Mouse (Mus musculus) MEL (cell line): ENCODE measurements around the gene Gm20388. TPM values are rescaled to one million over a fixed set of nuclear protein-coding genes. Genes with fewer than 3 reads are reported as not detected.

Experiments
- DNase-seq: peaks from one replicate; pipeline ENCODE4 v3.0.0; 2011; ENCODE audit warnings: low read depth, low spot score
- H3K27ac ChIP-seq: 2 replicates; pipeline ENCODE4 v1.5.1; 2012; ENCODE audit warnings: low read depth, mild to moderate bottlenecking, control low read depth, low read length, moderate library complexity; ENCODE audit not compliant: control insufficient read depth
- H3K27me3 ChIP-seq, 2 experiments: fragments of 150-350 bp in 1 of 2; sonication (generic) in 1 of 2; 2 replicates each; pipeline ENCODE4 v1.6.1; 2012; ENCODE audit warnings: low read length in 2 of 2, mild to moderate bottlenecking in 2 of 2, improper control_type of control experiment in 1 of 2, moderate library complexity in 1 of 2; ENCODE audit not compliant: insufficient read depth in 2 of 2, control insufficient read depth in 1 of 2
- H3K36me3 ChIP-seq, 2 experiments: 2 replicates each; pipeline ENCODE4 v1.6.1; 2012 to 2014; ENCODE audit warnings: low read length in 2 of 2, improper control_type of control experiment in 1 of 2, inconsistent platforms in 1 of 2, mild to moderate bottlenecking in 1 of 2; ENCODE audit not compliant: insufficient read depth in 2 of 2, control insufficient read depth in 1 of 2
- H3K4me1 ChIP-seq, 2 experiments: fragments of 150-350 bp in 1 of 2; sonication (generic) in 1 of 2; 2 replicates each; pipeline ENCODE4 v1.6.1; 2012; ENCODE audit warnings: low read length in 2 of 2, improper control_type of control experiment in 1 of 2, mild to moderate bottlenecking in 1 of 2; ENCODE audit not compliant: insufficient read depth in 2 of 2, control insufficient read depth in 1 of 2
- H3K4me3 ChIP-seq, 2 experiments: fragments of 150-350 bp in 1 of 2; sonication (generic) in 1 of 2; 2 replicates each; pipeline ENCODE4 v1.5.1; 2012; ENCODE audit warnings: low read depth in 2 of 2, low read length in 2 of 2, mild to moderate bottlenecking in 2 of 2, moderate library complexity in 2 of 2, control low read depth in 1 of 2, improper control_type of control experiment in 1 of 2; ENCODE audit not compliant: control insufficient read depth in 1 of 2, insufficient read depth in 1 of 2
- H3K79me2 ChIP-seq: 2 replicates; pipeline ENCODE4 v1.6.1; 2012; ENCODE audit warnings: mild to moderate bottlenecking, low read length, moderate library complexity; ENCODE audit not compliant: control insufficient read depth, poor library complexity, insufficient read depth
- H3K9ac ChIP-seq: 2 replicates; pipeline ENCODE4 v1.6.1; 2012; ENCODE audit warnings: low read depth, mild to moderate bottlenecking, control low read depth, low read length, moderate library complexity; ENCODE audit not compliant: control insufficient read depth, poor library complexity, severe bottlenecking
- H3K9me3 ChIP-seq: fragments of 150-350 bp; sonication (generic); replicated peaks from 2 replicates; pipeline ENCODE4 v1.6.1; 2012; ENCODE audit warnings: mild to moderate bottlenecking, low read length, improper control_type of control experiment, moderate library complexity; ENCODE audit not compliant: insufficient read depth
- BHLHE40 ChIP-seq: IDR thresholded peaks from 2 replicates; pipeline ENCODE4 v1.6.1; 2012; ENCODE audit warnings: low read depth, mild to moderate bottlenecking, inconsistent platforms, low read length, improper control_type of control experiment, borderline replicate concordance
- CHD1 ChIP-seq: IDR thresholded peaks from 2 replicates; pipeline ENCODE4 v1.6.1; 2012; ENCODE audit warnings: low read depth, mild to moderate bottlenecking, inconsistent platforms, low read length, improper control_type of control experiment
- CTCF ChIP-seq, 3 experiments: IDR thresholded peaks in 2 of 3; conservative IDR thresholded peaks in 1 of 3; 2 replicates each; pipeline ENCODE4 v1.5.1; 2011 to 2012; ENCODE audit warnings: low read length in 3 of 3, low read depth in 2 of 3, mild to moderate bottlenecking in 2 of 3, improper control_type of control experiment in 1 of 3, inconsistent platforms in 1 of 3, mixed read lengths in 1 of 3, moderate library complexity in 1 of 3; ENCODE audit not compliant: control insufficient read depth in 1 of 3, insufficient read depth in 1 of 3, poor library complexity in 1 of 3, severe bottlenecking in 1 of 3
- ELF1 ChIP-seq: IDR thresholded peaks from 2 replicates; pipeline ENCODE4 v1.6.1; 2014; ENCODE audit warnings: low read depth, mild to moderate bottlenecking, inconsistent platforms, low read length, improper control_type of control experiment, moderate library complexity
- ETS1 ChIP-seq: IDR thresholded peaks from 2 replicates; pipeline ENCODE4 v1.6.1; 2012; ENCODE audit warnings: low read depth, mild to moderate bottlenecking, inconsistent platforms, low read length, improper control_type of control experiment, moderate library complexity
- GABPA ChIP-seq: IDR thresholded peaks from 2 replicates; pipeline ENCODE4 v1.6.1; 2012; ENCODE audit warnings: low read depth, mild to moderate bottlenecking, inconsistent platforms, low read length, improper control_type of control experiment, moderate library complexity
- GATA1 ChIP-seq: IDR thresholded peaks from 2 replicates; pipeline ENCODE4 v1.6.1; 2011; ENCODE audit warnings: low read depth, low read length, improper control_type of control experiment
- HCFC1 ChIP-seq: IDR thresholded peaks from 2 replicates; pipeline ENCODE4 v1.6.1; 2012; ENCODE audit warnings: low read depth, mild to moderate bottlenecking, inconsistent platforms, low read length, improper control_type of control experiment, moderate library complexity
- JUND ChIP-seq: IDR thresholded peaks from 2 replicates; pipeline ENCODE4 v1.6.1; 2011; ENCODE audit warnings: low read depth, mild to moderate bottlenecking, improper control_type of control experiment, low read length
- KAT2A ChIP-seq: conservative IDR thresholded peaks from 2 replicates; pipeline ENCODE4 v1.6.1; 2012; ENCODE audit warnings: low read depth, low read length, improper control_type of control experiment, inconsistent platforms
- MAFK ChIP-seq: IDR thresholded peaks from 2 replicates; pipeline ENCODE4 v1.6.1; 2011; ENCODE audit warnings: low read depth, mild to moderate bottlenecking, low read length, improper control_type of control experiment, borderline replicate concordance
- MAX ChIP-seq: IDR thresholded peaks from 2 replicates; pipeline ENCODE4 v1.6.1; 2011; ENCODE audit warnings: low read length, improper control_type of control experiment
- MAZ ChIP-seq: IDR thresholded peaks from 2 replicates; pipeline ENCODE4 v1.6.1; 2012; ENCODE audit warnings: low read depth, mild to moderate bottlenecking, inconsistent platforms, low read length, improper control_type of control experiment
- MXI1 ChIP-seq: IDR thresholded peaks from 2 replicates; pipeline ENCODE4 v1.6.1; 2011; ENCODE audit warnings: mild to moderate bottlenecking, low read depth, low read length, improper control_type of control experiment
- NELFE ChIP-seq: IDR thresholded peaks from 2 replicates; pipeline ENCODE4 v1.6.1; 2011; ENCODE audit warnings: low read depth, low read length, improper control_type of control experiment
- NRF1 ChIP-seq: IDR thresholded peaks from 2 replicates; pipeline ENCODE4 v1.6.1; 2014; ENCODE audit warnings: low read depth, mild to moderate bottlenecking, inconsistent platforms, low read length, improper control_type of control experiment, moderate library complexity; ENCODE audit not compliant: poor library complexity, insufficient read depth, severe bottlenecking
- POLR2A ChIP-seq, 2 experiments: IDR thresholded peaks; 2 replicates each; pipeline ENCODE4 v1.6.1; 2011 to 2012; ENCODE audit warnings: low read length in 2 of 2, mild to moderate bottlenecking in 2 of 2, control low read depth in 1 of 2, improper control_type of control experiment in 1 of 2, low read depth in 1 of 2, moderate library complexity in 1 of 2; ENCODE audit not compliant: control insufficient read depth in 1 of 2, insufficient read depth in 1 of 2, poor library complexity in 1 of 2
- POLR2AphosphoS2 ChIP-seq: IDR thresholded peaks from 2 replicates; pipeline ENCODE4 v1.6.1; 2011; ENCODE audit warnings: low read length, improper control_type of control experiment
- RAD21 ChIP-seq: IDR thresholded peaks from 2 replicates; pipeline ENCODE4 v1.6.1; 2011; ENCODE audit warnings: mild to moderate bottlenecking, low read depth, low read length, improper control_type of control experiment
- SMC3 ChIP-seq: IDR thresholded peaks from 2 replicates; pipeline ENCODE4 v1.6.1; 2011; ENCODE audit warnings: low read depth, low read length, improper control_type of control experiment
- TBP ChIP-seq: IDR thresholded peaks from 2 replicates; pipeline ENCODE4 v1.8.0; 2011; ENCODE audit warnings: low read depth, low read length, improper control_type of control experiment
- UBTF ChIP-seq: IDR thresholded peaks from 2 replicates; pipeline ENCODE4 v1.6.1; 2012; ENCODE audit warnings: low read depth, mild to moderate bottlenecking, inconsistent platforms, low read length, improper control_type of control experiment, moderate library complexity, borderline replicate concordance; ENCODE audit not compliant: insufficient read depth
- USF2 ChIP-seq, 2 experiments: IDR thresholded peaks; 2 replicates each; pipeline ENCODE4 v1.6.1; 2011 to 2012; ENCODE audit warnings: improper control_type of control experiment in 2 of 2, low read length in 2 of 2, borderline replicate concordance in 1 of 2, inconsistent platforms in 1 of 2, low read depth in 1 of 2, mild to moderate bottlenecking in 1 of 2; ENCODE audit not compliant: insufficient read depth in 1 of 2
- polyA plus RNA-seq, 2 experiments: library from polyadenylated mRNA; stranded (reverse) in 1 of 2; unstranded in 1 of 2; fragments of >175 nt in 1 of 2; fragments of >200 nt in 1 of 2; gene quantifications; 2 replicates each; pipeline versions ENCODE4 v1.2.1 to v1.2.4; 2012; ENCODE audit warnings: low replicate concordance in 2 of 2, low read depth in 1 of 2; ENCODE audit not compliant: insufficient read length in 2 of 2, insufficient read depth in 1 of 2, missing spikeins in 1 of 2
- total RNA-seq: library from RNA; depleted of rRNA; stranded (reverse); fragments of 300-350 nt; gene quantifications from 2 replicates; pipeline ENCODE4 v1.2.3, GENCODE M21; 2012

Gene Gm20388
- total and polyA plus RNA-seq, 3 experiments: 11.1 to 17.8 TPM; not detected in 1

GRCm38 (mm10) chr8:120441637-120442036 lies 531.0 kb downstream of the Gm20388 start:
- no peak for DNase-seq
- Histone ChIP-seq H3K27me3 (no peaks in the 10 kb centered on the region), H3K9ac (no peak overlapping the region), H3K4me3 (no peak overlapping the region), H3K36me3 (peaks cover 0 to 3% of the 10 kb centered on the region in 2 experiments; a peak in 2 of 4 replicates), H3K79me2 (no peaks in the 10 kb centered on the region)
- no peak for TF ChIP-seq JUND
- TF ChIP-seq MAX: no peak
- no peak for TF ChIP-seq RAD21
- TF ChIP-seq UBTF: no peak
- TF ChIP-seq TBP: no peak
- no peak for TF ChIP-seq GATA1
- TF ChIP-seq NELFE: no peak
- no peak for TF ChIP-seq MXI1
- TF ChIP-seq MAZ: no peak
- no peak for TF ChIP-seq HCFC1
- TF ChIP-seq POLR2AphosphoS2: no peak
- no peak for TF ChIP-seq USF2 (IDR thresholded peaks at IDR 0.05; ENCODE audit: borderline replicate concordance in 1 of 2, insufficient read depth in 1 of 2, low read depth in 1 of 2, low read length in 2 of 2)
- TF ChIP-seq KAT2A: no peak
- TF ChIP-seq, all 39 proteins: peak for 0
- peaks cover 0 to 11% of the 10 kb centered on the region in 2 experiments; a peak in 3 of 4 replicates for H3K4me1 ChIP-seq
- H3K27ac ChIP-seq: no peak overlapping the region
- no peaks in the 10 kb centered on the region for H3K9me3 ChIP-seq

GRCm38 (mm10) chr8:120442306-120443003 lies 531.8 kb downstream of the Gm20388 start:
- Histone ChIP-seq H3K27ac (no peak overlapping the region), H3K9me3 (no peaks in the 10 kb centered on the region), H3K79me2 (no peaks in the 10 kb centered on the region), H3K9ac (no peak overlapping the region), H3K36me3 (peaks cover 0 to 3% of the 10 kb centered on the region in 2 experiments; a peak in 2 of 4 replicates), H3K27me3 (no peaks in the 10 kb centered on the region), H3K4me3 (no peak overlapping the region), H3K4me1 (peaks cover 0 to 11% of the 10 kb centered on the region in 2 experiments; a peak in 3 of 4 replicates)
- TF ChIP-seq ETS1: no peak
- TF ChIP-seq MAFK: no peak
- no peak for TF ChIP-seq GABPA
- no peak for TF ChIP-seq NRF1
- TF ChIP-seq SMC3: no peak
- no peak for TF ChIP-seq POLR2A (IDR thresholded peaks at IDR 0.05; ENCODE audit: control insufficient read depth in 1 of 2, insufficient read depth in 1 of 2, low read depth in 1 of 2, low read length in 2 of 2, poor library complexity in 1 of 2)
- no peak for TF ChIP-seq CHD1
- no peak for TF ChIP-seq TBP
- TF ChIP-seq NELFE: no peak
- no peak for TF ChIP-seq ELF1
- no peak for TF ChIP-seq MAX
- no peak for TF ChIP-seq HCFC1
- no peak for TF ChIP-seq CTCF (IDR thresholded peaks at IDR 0.05 in 2 of 3, conservative IDR thresholded peaks at IDR 0.05 in 1 of 3; ENCODE audit: control insufficient read depth in 1 of 3, insufficient read depth in 1 of 3, low read depth in 2 of 3, low read length in 3 of 3, poor library complexity in 1 of 3, severe bottlenecking in 1 of 3)
- no peak for TF ChIP-seq BHLHE40
- no peak for TF ChIP-seq USF2 (IDR thresholded peaks at IDR 0.05; ENCODE audit: borderline replicate concordance in 1 of 2, insufficient read depth in 1 of 2, low read depth in 1 of 2, low read length in 2 of 2)
- DNase-seq: no peak
